Mouse (Mus musculus): ENCODE data around the gene Slc12a5.

DNA sequence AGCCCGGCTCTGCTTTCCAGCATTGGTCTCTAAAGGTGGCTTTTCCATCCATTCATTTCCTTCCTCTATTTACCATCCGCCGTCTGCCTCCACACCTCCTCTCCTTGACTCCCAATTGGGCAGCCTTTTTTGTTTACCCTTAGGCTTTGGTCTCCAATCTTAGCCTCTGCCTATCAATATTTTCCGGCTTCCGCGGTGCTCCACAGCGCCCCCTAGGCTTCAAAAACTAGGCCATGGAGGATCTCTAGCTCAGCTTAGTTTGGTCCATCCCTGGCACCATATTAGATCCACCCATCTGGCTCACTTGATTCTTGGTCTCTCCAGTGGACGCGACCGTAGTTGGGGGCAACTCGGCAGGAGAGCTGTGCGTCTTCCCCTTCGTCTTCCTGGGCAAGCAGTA lies 10.1 kb upstream of the Slc12a5 start:
- TF ChIP-seq CTCF (IDR thresholded peaks at IDR 0.05), result peak; percentile 54
- TF ChIP-seq EP300 (IDR thresholded peaks at IDR 0.05), result no peak
